Mouse (Mus musculus) MEL (cell line): Measurements from ENCODE around the gene Slc7a6. TPM values are rescaled to one million over a fixed set of nuclear protein-coding genes. Genes with fewer than 3 reads are reported as not detected.
A peak's percentile ranks its signal among the peaks of the same experiment; 100 is the strongest.

Experiments used
- DNase-seq: peaks from one replicate; pipeline ENCODE4 v3.0.0; 2011; ENCODE audit warnings: low read depth, low spot score
- H3K27ac ChIP-seq: 2 replicates; pipeline ENCODE4 v1.5.1; 2012; ENCODE audit warnings: low read depth, mild to moderate bottlenecking, control low read depth, low read length, moderate library complexity; ENCODE audit not compliant: control insufficient read depth
- H3K27me3 ChIP-seq, 2 experiments: fragments of 150-350 bp in 1 of 2; sonication (generic) in 1 of 2; 2 replicates each; pipeline ENCODE4 v1.6.1; 2012; ENCODE audit warnings: low read length in 2 of 2, mild to moderate bottlenecking in 2 of 2, improper control_type of control experiment in 1 of 2, moderate library complexity in 1 of 2; ENCODE audit not compliant: insufficient read depth in 2 of 2, control insufficient read depth in 1 of 2
- H3K36me3 ChIP-seq, 2 experiments: 2 replicates each; pipeline ENCODE4 v1.6.1; 2012 to 2014; ENCODE audit warnings: low read length in 2 of 2, improper control_type of control experiment in 1 of 2, inconsistent platforms in 1 of 2, mild to moderate bottlenecking in 1 of 2; ENCODE audit not compliant: insufficient read depth in 2 of 2, control insufficient read depth in 1 of 2
- H3K4me1 ChIP-seq, 2 experiments: fragments of 150-350 bp in 1 of 2; sonication (generic) in 1 of 2; 2 replicates each; pipeline ENCODE4 v1.6.1; 2012; ENCODE audit warnings: low read length in 2 of 2, improper control_type of control experiment in 1 of 2, mild to moderate bottlenecking in 1 of 2; ENCODE audit not compliant: insufficient read depth in 2 of 2, control insufficient read depth in 1 of 2
- H3K4me3 ChIP-seq, 2 experiments: fragments of 150-350 bp in 1 of 2; sonication (generic) in 1 of 2; 2 replicates each; pipeline ENCODE4 v1.5.1; 2012; ENCODE audit warnings: low read depth in 2 of 2, low read length in 2 of 2, mild to moderate bottlenecking in 2 of 2, moderate library complexity in 2 of 2, control low read depth in 1 of 2, improper control_type of control experiment in 1 of 2; ENCODE audit not compliant: control insufficient read depth in 1 of 2, insufficient read depth in 1 of 2
- H3K79me2 ChIP-seq: 2 replicates; pipeline ENCODE4 v1.6.1; 2012; ENCODE audit warnings: mild to moderate bottlenecking, low read length, moderate library complexity; ENCODE audit not compliant: control insufficient read depth, poor library complexity, insufficient read depth
- H3K9ac ChIP-seq: 2 replicates; pipeline ENCODE4 v1.6.1; 2012; ENCODE audit warnings: low read depth, mild to moderate bottlenecking, control low read depth, low read length, moderate library complexity; ENCODE audit not compliant: control insufficient read depth, poor library complexity, severe bottlenecking
- H3K9me3 ChIP-seq: fragments of 150-350 bp; sonication (generic); replicated peaks from 2 replicates; pipeline ENCODE4 v1.6.1; 2012; ENCODE audit warnings: mild to moderate bottlenecking, low read length, improper control_type of control experiment, moderate library complexity; ENCODE audit not compliant: insufficient read depth
- CHD1 ChIP-seq: IDR thresholded peaks from 2 replicates; pipeline ENCODE4 v1.6.1; 2012; ENCODE audit warnings: low read depth, mild to moderate bottlenecking, inconsistent platforms, low read length, improper control_type of control experiment
- CTCF ChIP-seq, 3 experiments: IDR thresholded peaks in 2 of 3; conservative IDR thresholded peaks in 1 of 3; 2 replicates each; pipeline ENCODE4 v1.5.1; 2011 to 2012; ENCODE audit warnings: low read length in 3 of 3, low read depth in 2 of 3, mild to moderate bottlenecking in 2 of 3, improper control_type of control experiment in 1 of 3, inconsistent platforms in 1 of 3, mixed read lengths in 1 of 3, moderate library complexity in 1 of 3; ENCODE audit not compliant: control insufficient read depth in 1 of 3, insufficient read depth in 1 of 3, poor library complexity in 1 of 3, severe bottlenecking in 1 of 3
- ETS1 ChIP-seq: IDR thresholded peaks from 2 replicates; pipeline ENCODE4 v1.6.1; 2012; ENCODE audit warnings: low read depth, mild to moderate bottlenecking, inconsistent platforms, low read length, improper control_type of control experiment, moderate library complexity
- GATA1 ChIP-seq: IDR thresholded peaks from 2 replicates; pipeline ENCODE4 v1.6.1; 2011; ENCODE audit warnings: low read depth, low read length, improper control_type of control experiment
- HCFC1 ChIP-seq: IDR thresholded peaks from 2 replicates; pipeline ENCODE4 v1.6.1; 2012; ENCODE audit warnings: low read depth, mild to moderate bottlenecking, inconsistent platforms, low read length, improper control_type of control experiment, moderate library complexity
- MAFK ChIP-seq: IDR thresholded peaks from 2 replicates; pipeline ENCODE4 v1.6.1; 2011; ENCODE audit warnings: low read depth, mild to moderate bottlenecking, low read length, improper control_type of control experiment, borderline replicate concordance
- MAZ ChIP-seq: IDR thresholded peaks from 2 replicates; pipeline ENCODE4 v1.6.1; 2012; ENCODE audit warnings: low read depth, mild to moderate bottlenecking, inconsistent platforms, low read length, improper control_type of control experiment
- MXI1 ChIP-seq: IDR thresholded peaks from 2 replicates; pipeline ENCODE4 v1.6.1; 2011; ENCODE audit warnings: mild to moderate bottlenecking, low read depth, low read length, improper control_type of control experiment
- MYC ChIP-seq: IDR thresholded peaks from 2 replicates; pipeline ENCODE4 v1.6.1; 2011; ENCODE audit warnings: low read depth, mild to moderate bottlenecking, low read length, improper control_type of control experiment, moderate library complexity
- NELFE ChIP-seq: IDR thresholded peaks from 2 replicates; pipeline ENCODE4 v1.6.1; 2011; ENCODE audit warnings: low read depth, low read length, improper control_type of control experiment
- POLR2A ChIP-seq, 2 experiments: IDR thresholded peaks; 2 replicates each; pipeline ENCODE4 v1.6.1; 2011 to 2012; ENCODE audit warnings: low read length in 2 of 2, mild to moderate bottlenecking in 2 of 2, control low read depth in 1 of 2, improper control_type of control experiment in 1 of 2, low read depth in 1 of 2, moderate library complexity in 1 of 2; ENCODE audit not compliant: control insufficient read depth in 1 of 2, insufficient read depth in 1 of 2, poor library complexity in 1 of 2
- POLR2AphosphoS5 ChIP-seq: IDR thresholded peaks from 2 replicates; pipeline ENCODE4 v1.6.1; 2012; ENCODE audit warnings: low read depth, borderline replicate concordance, mild to moderate bottlenecking, inconsistent platforms, low read length, moderate library complexity, mixed read lengths
- RAD21 ChIP-seq: IDR thresholded peaks from 2 replicates; pipeline ENCODE4 v1.6.1; 2011; ENCODE audit warnings: mild to moderate bottlenecking, low read depth, low read length, improper control_type of control experiment
- SMC3 ChIP-seq: IDR thresholded peaks from 2 replicates; pipeline ENCODE4 v1.6.1; 2011; ENCODE audit warnings: low read depth, low read length, improper control_type of control experiment
- TAL1 ChIP-seq: IDR thresholded peaks from 2 replicates; pipeline ENCODE4 v1.6.1; 2012; ENCODE audit warnings: mild to moderate bottlenecking, inconsistent platforms, low read length, moderate library complexity, mixed read lengths
- USF1 ChIP-seq: IDR thresholded peaks from 2 replicates; pipeline ENCODE4 v1.6.1; 2014; ENCODE audit warnings: low read depth, mild to moderate bottlenecking, inconsistent platforms, low read length, improper control_type of control experiment, moderate library complexity
- USF2 ChIP-seq, 2 experiments: IDR thresholded peaks; 2 replicates each; pipeline ENCODE4 v1.6.1; 2011 to 2012; ENCODE audit warnings: improper control_type of control experiment in 2 of 2, low read length in 2 of 2, borderline replicate concordance in 1 of 2, inconsistent platforms in 1 of 2, low read depth in 1 of 2, mild to moderate bottlenecking in 1 of 2; ENCODE audit not compliant: insufficient read depth in 1 of 2
- ZC3H11A ChIP-seq: IDR thresholded peaks from 2 replicates; pipeline ENCODE4 v1.6.1; 2012; ENCODE audit warnings: low read depth, mild to moderate bottlenecking, inconsistent platforms, low read length, improper control_type of control experiment
- ZNF384 ChIP-seq: IDR thresholded peaks from 2 replicates; pipeline ENCODE4 v1.6.1; 2012; ENCODE audit warnings: low read depth, mild to moderate bottlenecking, inconsistent platforms, low read length, improper control_type of control experiment
- polyA plus RNA-seq, 2 experiments: library from polyadenylated mRNA; stranded (reverse) in 1 of 2; unstranded in 1 of 2; fragments of >175 nt in 1 of 2; fragments of >200 nt in 1 of 2; gene quantifications; 2 replicates each; pipeline versions ENCODE4 v1.2.1 to v1.2.4; 2012; ENCODE audit warnings: low replicate concordance in 2 of 2, low read depth in 1 of 2; ENCODE audit not compliant: insufficient read length in 2 of 2, insufficient read depth in 1 of 2, missing spikeins in 1 of 2
- total RNA-seq: library from RNA; depleted of rRNA; stranded (reverse); fragments of 300-350 nt; gene quantifications from 2 replicates; pipeline ENCODE4 v1.2.3, GENCODE M21; 2012

Slc7a6 gene
- total and polyA plus RNA-seq, 3 experiments, result 34.4 to 48.2 TPM; not detected in 1

GRCm38 (mm10) chr8:106210821-106211345, 42.2 kb downstream of the Slc7a6 start, which contains the start of the genes Slc7a6os and Prmt7 (continued):
- TF ChIP-seq ZC3H11A (no peak), SMC3 (no peak), USF1 (no peak), TAL1 (no peak), POLR2AphosphoS5 (peak; percentile 78; the same call in 1 of the 2 replicates), GATA1 (no peak), USF2 (IDR thresholded peaks at IDR 0.05; ENCODE audit: borderline replicate concordance in 1 of 2, insufficient read depth in 1 of 2, low read depth in 1 of 2, low read length in 2 of 2) (no peak), MXI1 (peak; percentile 98), NELFE (peak; percentile 98), CHD1 (peak; percentile 15; the same call in 1 of the 2 replicates), HCFC1 (peak; percentile 94), MAZ (peak; percentile 92), ETS1 (0 out of 2 replicates have a peak, but pooled peaks have one; percentile 31), CTCF (IDR thresholded peaks at IDR 0.05 in 2 of 3, conservative IDR thresholded peaks at IDR 0.05 in 1 of 3; ENCODE audit: control insufficient read depth in 1 of 3, insufficient read depth in 1 of 3, low read depth in 2 of 3, low read length in 3 of 3, poor library complexity in 1 of 3, severe bottlenecking in 1 of 3) (0 out of 6 replicates have a peak, but pooled peaks of 1 of the 3 experiments have one; percentile 0)

DNA sequence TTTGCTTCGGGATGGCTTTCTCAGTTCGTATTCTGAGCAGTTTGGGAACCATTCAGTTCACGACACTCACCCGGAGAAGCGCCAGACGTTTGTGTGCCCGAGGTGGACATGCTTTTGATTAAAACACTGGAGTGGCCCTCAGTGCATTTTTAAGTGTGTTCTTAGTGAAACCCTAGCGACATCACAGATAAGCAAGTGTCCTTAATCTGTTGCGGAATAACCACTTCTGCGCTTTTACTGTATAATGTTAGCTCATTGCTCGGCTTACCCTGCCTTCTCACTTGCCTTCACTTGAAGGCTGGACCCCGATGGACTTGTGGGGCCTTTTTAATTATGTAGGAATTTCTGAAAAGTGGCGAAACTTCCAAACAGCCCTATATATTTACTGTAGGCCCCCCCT, 42.8 kb downstream of the Slc7a6 start:
- H3K27me3 ChIP-seq, result no peaks in the 10 kb centered on the region
- TF ChIP-seq POLR2A (IDR thresholded peaks at IDR 0.05; ENCODE audit: control insufficient read depth in 1 of 2, insufficient read depth in 1 of 2, low read depth in 1 of 2, low read length in 2 of 2, poor library complexity in 1 of 2) (no peak), NELFE (no peak), MAFK (no peak), HCFC1 (no peak), GATA1 (peak; percentile 35; the same call in 1 of the 2 replicates), MYC (no peak), RAD21 (no peak)
- peaks cover 39% of the 10 kb centered on the region for H3K79me2 ChIP-seq
- peaks cover 19 to 22% of the 10 kb centered on the region in 2 experiments for H3K36me3 ChIP-seq
- peak; percentile 69 for DNase-seq
- H3K9me3 ChIP-seq, result no peaks in the 10 kb centered on the region
- H3K27ac ChIP-seq, result peak overlapping the region; percentile 73
- H3K4me1 ChIP-seq, result peaks cover 0 to 2% of the 10 kb centered on the region in 2 experiments; a peak in 1 of 4 replicates
- peak overlapping the region; percentile 83 to 95 for H3K4me3 ChIP-seq
- H3K9ac ChIP-seq, result peak overlapping the region; percentile 88

- TF ChIP-seq MAFK, result peak; percentile 82
- no peak for TF ChIP-seq ZNF384
- TF ChIP-seq, all 39 proteins: peak for 1
- Histone ChIP-seq H3K27ac (no peak overlapping the region), H3K36me3 (peaks cover 9 to 29% of the 10 kb centered on the region in 2 experiments), H3K9me3 (no peaks in the 10 kb centered on the region), H3K27me3 (no peaks in the 10 kb centered on the region), H3K4me1 (peaks cover 0 to 2% of the 10 kb centered on the region in 2 experiments; a peak in 1 of 4 replicates), H3K4me3 (no peak overlapping the region), H3K79me2 (peaks cover 29% of the 10 kb centered on the region), H3K9ac (no peak overlapping the region)
- no peak for DNase-seq
These were observed 45.3 kb downstream of the Slc7a6 start for GRCm38 (mm10) chr8:106213959-106214358.
